Mouse (Mus musculus): Measurements from ENCODE around the gene Rbbp6. TPM values are rescaled to one million over a fixed set of nuclear protein-coding genes. Genes with fewer than 3 reads are reported as not detected.
A peak's percentile ranks its signal among the peaks of the same experiment; 100 is the strongest.

Rbbp6 gene
- 10 to 100 TPM; 23.4 to 24.5 TPM for total RNA-seq (2021)
- long read RNA-seq, experiment 1, full-length matches to known transcripts: 8 of 17 reads
- long read RNA-seq, experiment 1, partial matches to known transcripts: 2 of 17 reads
- long read RNA-seq, experiment 1, other reads (novel, unspliced or antisense): 7 of 17 reads
- long read RNA-seq, experiment 2, full-length matches to known transcripts: 21 of 37 reads
- long read RNA-seq, experiment 2, partial matches to known transcripts: 2 of 37 reads
- long read RNA-seq, experiment 2, other reads (novel, unspliced or antisense): 14 of 37 reads

DNA sequence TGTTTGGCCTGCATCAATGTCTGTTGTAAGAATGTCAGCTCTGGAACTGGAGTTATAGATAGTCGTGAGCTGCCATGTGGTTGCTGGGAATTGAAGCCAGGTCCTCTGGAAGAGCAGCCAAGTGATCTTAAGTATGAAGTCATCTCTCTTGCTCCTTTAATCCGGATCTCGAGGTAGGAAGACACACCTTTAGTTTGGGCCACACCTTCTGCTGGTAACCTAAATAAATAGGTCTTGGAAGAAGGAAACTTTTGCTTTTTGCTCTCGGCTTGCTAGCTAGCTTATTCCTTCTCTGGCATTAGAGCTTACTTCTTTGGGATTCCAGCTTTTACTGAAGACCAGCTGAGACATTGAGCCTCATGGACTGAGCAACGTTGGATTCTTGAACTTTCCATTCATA is at the start of gene Rbbp6:
Gene Rbbp6 (plus strand): TSS at position 301 of the 400 bp plus-strand sequence.
- DNase-seq (ENCODE audit: low spot score): no peak

DNA sequence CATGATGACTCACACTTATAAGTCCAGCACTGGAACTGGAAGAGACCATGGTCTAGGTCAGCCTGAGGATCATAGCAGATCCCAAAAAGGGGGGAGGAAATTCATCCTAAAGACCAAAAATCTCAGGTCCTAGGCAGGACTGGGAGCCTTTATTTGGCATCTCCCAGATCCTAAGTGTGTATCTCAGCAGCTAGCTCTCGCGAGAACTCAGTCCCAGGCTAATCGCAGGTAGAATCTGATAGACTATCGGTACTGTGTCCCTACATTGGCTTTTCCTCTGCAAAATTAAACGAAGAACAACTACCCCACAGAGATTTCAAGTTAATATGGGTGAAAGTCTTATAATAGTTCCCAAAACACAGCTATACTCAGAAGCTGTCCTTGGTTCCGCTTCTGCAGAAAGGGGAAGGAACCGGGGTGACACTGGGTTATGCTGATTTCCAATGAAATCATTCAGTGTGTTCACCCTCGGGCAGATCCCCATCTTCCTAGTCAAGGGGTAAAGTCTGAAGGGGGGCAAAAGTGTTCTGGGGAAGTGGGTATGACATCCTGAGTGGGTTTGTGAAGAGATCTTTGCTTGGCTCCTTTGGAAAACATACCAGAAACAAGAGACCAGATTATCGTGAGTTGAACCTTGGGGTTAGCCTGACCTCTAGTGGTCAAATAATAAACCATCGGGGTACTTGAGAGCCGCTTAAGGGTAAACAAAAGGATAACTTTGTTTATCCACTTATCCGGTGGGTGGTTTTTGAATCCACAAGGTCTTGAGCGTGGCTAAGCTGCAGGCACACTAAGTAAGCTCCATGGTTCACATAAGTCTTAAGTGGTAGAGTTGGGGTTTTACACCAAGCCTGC is 45.5 kb upstream of the Rbbp6 start:
- DNase-seq (ENCODE audit: low spot score): peak; percentile 23

DNA sequence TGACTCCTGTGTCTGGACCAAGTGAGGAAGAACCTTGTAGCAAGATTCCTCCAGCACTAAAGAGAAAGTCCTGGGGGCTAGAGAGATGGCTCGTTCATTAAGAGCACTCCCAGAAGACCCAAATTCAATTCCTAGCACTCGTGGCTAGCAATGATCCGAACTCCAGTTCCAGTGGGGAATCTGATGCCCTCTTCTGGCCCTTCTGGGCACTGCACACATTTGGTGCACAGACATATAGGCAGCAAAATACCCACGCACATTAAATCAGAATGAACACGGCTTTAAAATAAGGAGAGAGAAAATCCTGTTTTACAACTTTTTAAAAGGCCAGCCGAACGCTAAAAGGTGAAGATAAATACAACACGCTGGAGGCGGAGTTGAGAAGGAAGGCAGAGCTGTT is 43.9 kb upstream of the Rbbp6 start:
- DNase-seq (ENCODE audit: low spot score): no peak

DNA sequence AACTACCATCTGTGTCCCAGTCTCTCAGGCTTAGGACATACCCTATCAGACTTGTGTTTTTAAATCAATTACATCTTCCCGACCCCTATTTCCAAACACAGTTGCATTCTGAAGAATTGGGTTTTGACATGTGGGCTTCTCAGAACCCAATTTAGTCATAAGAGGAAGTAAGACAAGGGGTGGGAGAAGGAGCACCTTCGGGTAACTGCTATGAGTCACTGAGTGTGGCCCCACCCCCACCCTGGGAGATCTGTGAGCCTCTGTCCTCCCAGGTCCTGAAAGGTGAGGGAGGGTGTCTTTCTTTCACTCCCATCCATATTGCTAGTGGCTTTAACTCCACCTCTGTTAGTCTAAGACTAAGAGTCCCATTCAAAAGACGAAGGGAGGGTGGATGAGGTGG is 41.2 kb upstream of the Rbbp6 start:
- no peak for DNase-seq (ENCODE audit: low spot score)

DNA sequence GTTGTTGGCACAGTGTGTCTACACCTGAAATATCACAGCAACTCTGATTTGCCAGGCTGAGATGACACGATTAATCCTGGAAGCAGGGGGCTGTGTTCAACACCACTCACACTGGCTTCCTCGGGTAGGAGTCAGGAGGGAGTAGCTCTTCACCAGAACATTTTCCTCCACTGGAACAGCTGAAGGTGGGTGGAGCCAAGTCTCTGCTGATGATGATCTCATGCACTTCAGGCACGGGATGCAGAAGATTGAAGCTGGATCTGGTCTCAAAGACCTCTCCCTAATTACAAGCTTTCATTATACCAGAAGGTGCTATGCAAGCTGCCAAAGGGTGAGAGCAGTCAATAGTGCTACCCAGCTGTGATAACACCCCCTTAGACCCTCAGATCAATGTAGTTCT is 35.0 kb upstream of the Rbbp6 start:
- peak; percentile 21 for DNase-seq (ENCODE audit: low spot score)

DNA sequence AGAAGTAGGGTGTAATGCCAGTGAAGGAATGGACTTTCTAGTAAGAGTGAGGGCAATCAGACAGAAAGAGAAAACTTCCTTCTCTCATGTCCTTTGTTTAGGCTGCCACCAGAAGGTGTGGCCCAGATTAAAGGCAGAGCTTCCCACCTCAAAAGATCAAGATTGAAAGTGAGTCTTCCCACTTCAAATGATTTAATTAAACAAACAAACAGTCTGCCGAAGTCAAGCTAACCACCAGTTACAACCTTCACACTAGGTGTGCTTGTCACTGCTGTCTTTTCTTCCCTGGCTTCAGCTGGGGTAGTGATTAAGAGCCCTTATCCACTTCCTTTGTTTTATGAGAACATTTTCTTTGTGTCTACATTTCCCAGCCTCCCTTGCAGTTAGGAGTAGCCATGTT is 33.3 kb upstream of the Rbbp6 start:
- DNase-seq (ENCODE audit: low spot score): no peak

- DNase-seq (ENCODE audit: low spot score): no peak
These were observed 28.9 kb upstream of the Rbbp6 start for GRCm38 (mm10) chr7:122936626-122937025.

GRCm38 (mm10) chr7:122938197-122938596 is 27.3 kb upstream of the Rbbp6 start:
- DNase-seq (ENCODE audit: low spot score): no peak

GRCm38 (mm10) chr7:122939181-122939580 is 26.3 kb upstream of the Rbbp6 start:
- no peak for DNase-seq (ENCODE audit: low spot score)

DNA sequence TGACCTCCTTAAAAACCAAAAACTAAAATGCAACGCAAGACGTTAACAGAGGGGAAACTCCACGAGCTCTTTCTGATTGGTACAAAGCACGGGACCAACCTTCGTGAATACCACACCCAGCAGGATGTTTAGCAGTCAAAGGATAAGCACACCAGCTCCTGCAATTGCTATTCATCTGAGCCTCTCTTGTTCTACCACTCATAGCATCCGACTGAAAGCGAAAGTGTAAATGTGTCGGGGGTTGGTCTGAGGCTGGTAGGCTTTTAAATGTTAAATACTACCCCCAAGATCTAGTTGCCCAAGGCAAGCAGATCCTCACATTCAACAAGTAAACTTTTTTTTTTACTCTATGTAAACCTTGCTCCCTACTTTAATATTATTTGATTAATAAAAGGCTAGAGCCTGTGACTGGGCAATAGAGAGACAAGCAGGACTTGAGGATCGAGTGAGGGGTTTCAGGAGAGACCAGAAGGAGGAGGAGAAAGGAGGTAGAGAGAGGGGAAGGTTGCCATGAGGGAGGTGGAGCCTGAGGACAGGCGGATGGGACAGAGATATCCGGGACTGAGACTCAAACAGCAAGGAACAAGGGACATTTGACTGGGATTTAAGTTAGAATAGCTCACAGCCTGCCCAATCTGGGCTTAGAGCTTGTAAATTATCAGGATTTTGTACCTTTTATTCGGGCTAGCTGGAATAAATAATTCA is 25.0 kb upstream of the Rbbp6 start:
- no peak for DNase-seq (ENCODE audit: low spot score)

- DNase-seq (ENCODE audit: low spot score): no peak
These were observed 23.4 kb upstream of the Rbbp6 start for GRCm38 (mm10) chr7:122942111-122942510.

- DNase-seq (ENCODE audit: low spot score): peak; percentile 79
These were observed 20.3 kb upstream of the Rbbp6 start for GRCm38 (mm10) chr7:122945149-122945548.

GRCm38 (mm10) chr7:122949268-122949667 is 16.2 kb upstream of the Rbbp6 start:
- no peak for DNase-seq (ENCODE audit: low spot score)

DNA sequence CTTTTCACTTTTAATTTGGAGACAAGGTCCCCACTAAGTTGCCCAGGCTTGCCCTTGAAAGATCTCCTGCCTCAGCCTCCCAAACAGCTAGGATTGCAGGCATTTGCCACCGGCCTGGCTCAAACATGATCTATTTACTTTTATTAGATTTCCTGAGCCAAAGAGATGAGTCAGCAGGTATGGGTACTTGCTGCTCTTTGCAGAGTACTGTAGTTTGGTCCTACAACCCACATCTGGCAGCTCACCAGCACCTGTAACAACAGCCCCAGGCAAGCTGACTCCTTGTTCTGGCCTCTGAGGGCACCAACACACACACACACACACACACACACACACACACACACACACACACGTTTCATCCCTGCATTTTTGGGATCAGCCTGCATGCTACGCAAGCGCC is 14.0 kb upstream of the Rbbp6 start:
- DNase-seq (ENCODE audit: low spot score): no peak

GRCm38 (mm10) chr7:122952066-122952465 is 13.4 kb upstream of the Rbbp6 start:
- no peak for DNase-seq (ENCODE audit: low spot score)

DNA sequence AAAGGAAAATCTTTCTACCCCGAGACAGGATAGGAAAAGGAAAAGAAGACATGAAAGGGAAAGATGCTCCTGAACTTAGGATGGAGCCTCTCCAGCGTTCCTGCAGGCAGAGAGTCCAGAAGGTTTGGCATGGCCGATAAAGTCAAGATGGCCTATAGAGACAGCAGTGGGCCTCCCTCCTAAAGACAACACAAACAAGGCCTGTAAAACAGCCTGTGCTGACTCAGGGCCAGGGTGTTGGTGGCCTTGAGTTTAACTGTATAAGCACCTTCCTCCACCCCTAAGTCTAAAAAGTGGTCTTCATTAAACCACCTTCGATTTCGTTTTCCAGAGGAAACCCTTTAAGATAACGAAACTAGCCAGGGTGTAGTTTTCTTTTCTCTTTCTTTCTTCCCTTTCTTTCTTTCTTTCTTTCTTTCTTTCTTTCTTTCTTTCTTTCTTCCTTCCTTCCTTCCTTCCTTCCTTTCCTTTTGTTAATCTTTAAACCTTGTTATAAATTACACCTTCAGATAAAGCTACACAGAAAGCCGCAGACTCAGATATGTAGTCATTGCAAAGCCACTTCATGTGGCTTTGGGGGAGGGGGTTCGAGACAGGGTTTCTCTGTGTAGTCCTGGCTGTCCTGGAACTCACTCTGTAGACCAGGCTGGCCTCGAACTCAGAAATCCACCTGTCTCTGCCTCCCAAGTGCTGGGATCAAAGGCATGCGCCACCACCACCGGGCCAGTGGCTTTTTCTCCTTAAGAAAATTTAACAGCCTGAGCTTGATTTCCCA is 10.8 kb upstream of the Rbbp6 start:
- no peak for DNase-seq (ENCODE audit: low spot score)

GRCm38 (mm10) chr7:122955226-122955955 is 10.1 kb upstream of the Rbbp6 start:
- DNase-seq (ENCODE audit: low spot score): peak; percentile 43

- no peak for DNase-seq (ENCODE audit: low spot score)
These were observed 3.3 kb downstream of the Rbbp6 start for GRCm38 (mm10) chr7:122968751-122969150.

DNA sequence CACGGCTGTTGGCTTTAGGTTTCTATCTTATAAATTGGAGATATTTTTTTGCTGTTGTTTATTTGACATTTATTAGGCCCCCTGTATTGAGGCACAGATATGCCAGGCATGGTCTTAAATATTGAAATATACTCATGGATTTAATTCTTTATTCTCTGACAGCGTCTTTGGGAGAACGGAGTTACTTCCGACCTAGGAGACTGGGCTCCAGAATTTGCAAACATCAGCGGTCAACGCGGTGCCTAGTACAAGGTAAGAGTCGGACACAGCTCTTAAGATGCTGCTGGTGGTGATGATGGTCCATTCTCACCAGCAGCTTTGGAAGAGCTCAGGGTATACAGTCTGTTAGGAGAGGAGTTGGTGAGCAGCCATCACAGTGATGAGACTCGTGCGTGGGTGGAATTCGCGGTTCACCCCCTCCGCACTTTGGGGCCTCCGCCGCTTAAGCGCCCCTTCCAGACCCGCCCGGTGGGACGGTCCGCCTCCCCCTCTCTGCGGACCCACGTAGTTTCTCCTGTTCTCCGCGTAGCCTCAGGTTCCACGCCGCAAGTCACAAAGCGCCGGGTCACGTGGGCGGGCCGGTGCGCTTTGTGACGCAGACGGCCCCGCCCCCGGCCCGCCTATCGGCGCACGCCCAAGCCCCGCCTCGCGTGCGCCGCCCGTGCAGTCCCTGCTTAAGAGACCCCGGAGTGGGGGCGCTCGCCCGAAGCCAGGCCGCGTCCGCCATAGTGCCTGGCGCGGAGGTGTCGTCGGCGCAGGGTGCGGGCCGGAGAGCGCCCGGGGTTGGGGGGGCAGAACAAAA is 3.9 kb downstream of the Rbbp6 start:
- peak; percentile 91 for DNase-seq (ENCODE audit: low spot score)

Data from gastrocnemius, adult 18-20 months (tissue).